ENCODE assay signal across 18 mouse cellular contexts in genomic region chr8:127540273-127540672, GRCm38 (mm10).
DNase-seq lines count a peak whose midpoint lies in the region; ATAC-seq and TF ChIP-seq lines count a peak whose summit lies in the region.
"Had no signal": no experiment of that assay in that cellular context is flagged by ENCODE, and none has a peak within 500 bp of the region (broad histone marks: within the 10 kb centered on the region; RNA-seq: fewer than 3 reads in every experiment).

No protein-coding gene starts in this region.

- no peaks in the 10 kb centered on the region; the same call in 1 of the 2 replicates for H3K4me1 ChIP-seq in liver, postnatal 0 days (ENCODE audit: insufficient read depth)
- H3K4me1 ChIP-seq in liver, embryonic 12.5 days: peaks cover 7% of the 10 kb centered on the region; the same call in 1 of the 2 replicates
- 0 out of 2 replicates have a peak, but pooled peaks cover under 1% of the 10 kb centered on the region for H3K4me1 ChIP-seq in midbrain, embryonic 11.5 days (ENCODE audit: control insufficient read depth, insufficient read depth, low read length)

- no peak for DNase-seq in liver, postnatal 0 days
- DNase-seq in monocyte, adult 2 months (ENCODE audit: low read depth in 1 of 2, low spot score in 2 of 2): peak; percentile 12 to 24
- DNase-seq in right cerebral cortex, postnatal 10 days (ENCODE audit: low spot score in 2 of 2): no peak
- DNase-seq in midbrain, embryonic 11.5 days (ENCODE audit: low spot score, missing footprints): no peak
- DNase-seq: adrenal gland, postnatal 10 days; cerebellum, adult 11 months; cerebellum, adult 8-10 months; cerebellum, postnatal 14 days; gastrocnemius, postnatal 14 days had no signal

- 71% methylated on average over 3 of the region's 3 CpGs for WGBS in liver, postnatal 0 days (ENCODE audit: insufficient replicate concordance)
- 54% methylated on average over 3 of the region's 3 CpGs for WGBS in liver, embryonic 12.5 days (ENCODE audit: insufficient replicate concordance)
- WGBS in midbrain, embryonic 11.5 days: 85% methylated on average over 3 of the region's 3 CpGs

- no peak overlapping the region for H3K4me2 ChIP-seq in liver, postnatal 0 days (ENCODE audit: low read depth, low read length)
- no peak overlapping the region for H3K4me2 ChIP-seq in liver, embryonic 12.5 days
- no peak overlapping the region for H3K4me2 ChIP-seq in midbrain, embryonic 11.5 days
- H3K4me2 ChIP-seq: embryonic facial prominence, embryonic 13.5 days; forebrain, embryonic 12.5 days; heart, embryonic 12.5 days; hindbrain, embryonic 14.5 days had no signal

- TF ChIP-seq EP300 in liver, postnatal 0 days (IDR thresholded peaks at IDR 0.05; ENCODE audit: low read depth): no peak

- no peaks in the 10 kb centered on the region for H3K36me3 ChIP-seq in liver, postnatal 0 days (replicated peaks; ENCODE audit: insufficient read depth, low read length)
- H3K36me3 ChIP-seq in liver, embryonic 12.5 days: no peaks in the 10 kb centered on the region
- H3K36me3 ChIP-seq in midbrain, embryonic 11.5 days (ENCODE audit: control insufficient read depth, insufficient read depth, low read length): no peaks in the 10 kb centered on the region
- H3K36me3 ChIP-seq: embryonic facial prominence, embryonic 13.5 days; forebrain, embryonic 12.5 days; G1E; heart, embryonic 12.5 days; hindbrain, embryonic 10.5 days had no signal

- no peak for TF ChIP-seq CTCF in liver, postnatal 0 days (IDR thresholded peaks at IDR 0.05; ENCODE audit: low read depth)

- H3K9ac ChIP-seq in liver, postnatal 0 days (replicated peaks): no peak overlapping the region
- no peak overlapping the region for H3K9ac ChIP-seq in liver, embryonic 12.5 days
- H3K9ac ChIP-seq in midbrain, embryonic 11.5 days (ENCODE audit: low read length): no peak overlapping the region
- H3K9ac ChIP-seq: embryonic facial prominence, embryonic 13.5 days; forebrain, embryonic 12.5 days; heart, embryonic 12.5 days; hindbrain, embryonic 14.5 days had no signal

- no peaks in the 10 kb centered on the region for H3K9me3 ChIP-seq in liver, postnatal 0 days (ENCODE audit: low read length)
- H3K9me3 ChIP-seq in liver, embryonic 12.5 days (replicated peaks): no peaks in the 10 kb centered on the region
- H3K9me3 ChIP-seq in midbrain, embryonic 11.5 days (ENCODE audit: control insufficient read depth, low read length): no peaks in the 10 kb centered on the region
- H3K9me3 ChIP-seq: embryonic facial prominence, embryonic 13.5 days; forebrain, embryonic 12.5 days; heart, embryonic 12.5 days; hindbrain, embryonic 10.5 days had no signal

- H3K4me3 ChIP-seq in liver, postnatal 0 days (ENCODE audit: low read depth, low read length): no peak overlapping the region
- no peak overlapping the region for H3K4me3 ChIP-seq in liver, embryonic 12.5 days
- H3K4me3 ChIP-seq in midbrain, embryonic 11.5 days (ENCODE audit: low read depth, low read length): no peak overlapping the region
- H3K4me3 ChIP-seq: embryonic facial prominence, embryonic 13.5 days; forebrain, embryonic 12.5 days; heart, embryonic 12.5 days; hindbrain, embryonic 10.5 days had no signal

- ATAC-seq in liver, postnatal 0 days: peak; percentile 3
- ATAC-seq in liver, embryonic 12.5 days: no peak
- peak; percentile 70 for ATAC-seq in common myeloid progenitor, adult 5-6 weeks (replicated peaks; ENCODE audit: low read depth, poor library complexity, severe bottlenecking)
- no peak for ATAC-seq in midbrain, embryonic 11.5 days (ENCODE audit: low FRiP score)
- ATAC-seq: forebrain, embryonic 16.5 days had no signal

- H3K27ac ChIP-seq in liver, postnatal 0 days (ENCODE audit: low read depth): 0 out of 2 replicates have a peak overlapping the region, but pooled peaks have one; percentile 32
- H3K27ac ChIP-seq in liver, embryonic 12.5 days: no peak overlapping the region
- no peak overlapping the region for H3K27ac ChIP-seq in midbrain, embryonic 11.5 days (ENCODE audit: low read depth, low read length)
- H3K27ac ChIP-seq: embryonic facial prominence, embryonic 13.5 days; forebrain, embryonic 12.5 days; hindbrain, embryonic 10.5 days; hindbrain, embryonic 14.5 days had no signal

- no peaks in the 10 kb centered on the region for H3K27me3 ChIP-seq in liver, postnatal 0 days (ENCODE audit: insufficient read depth, low read length)
- H3K27me3 ChIP-seq in liver, embryonic 12.5 days (replicated peaks): no peaks in the 10 kb centered on the region
- no peaks in the 10 kb centered on the region for H3K27me3 ChIP-seq in midbrain, embryonic 11.5 days (ENCODE audit: control insufficient read depth, insufficient read depth, low read length)
- H3K27me3 ChIP-seq: embryonic facial prominence, embryonic 13.5 days; forebrain, embryonic 12.5 days; heart, embryonic 12.5 days had no signal

Comparison
In these comparisons a context has a peak if more than half of its experiments do, and no peak if none do; other contexts are left out.
1. ATAC-seq: peak in liver, postnatal 0 days (single experiment) and common myeloid progenitor, adult 5-6 weeks (single experiment); none in liver, embryonic 12.5 days (single experiment) and midbrain, embryonic 11.5 days (single experiment).
2. DNase-seq: peak in monocyte, adult 2 months (2 of 2); none in liver, postnatal 0 days (single experiment), right cerebral cortex, postnatal 10 days (0 of 2) and midbrain, embryonic 11.5 days (single experiment).